Mouse (Mus musculus): ENCODE data around the gene Vps37b.

Gene Vps37b

GRCm38 (mm10) chr5:124045453-124046010 lies 13.5 kb upstream of the Vps37b start:
- no peak for DNase-seq

GRCm38 (mm10) chr5:124043999-124044398 lies 11.9 kb upstream of the Vps37b start:
- DNase-seq, result no peak

- no peak for DNase-seq
These were observed 11.3 kb upstream of the Vps37b start for GRCm38 (mm10) chr5:124043212-124043978.

GRCm38 (mm10) chr5:124041097-124041496 lies 9.0 kb upstream of the Vps37b start:
- no peak for DNase-seq

GRCm38 (mm10) chr5:124039602-124040001 lies 7.5 kb upstream of the Vps37b start:
- DNase-seq, result no peak

- DNase-seq, result no peak
These were observed 4.8 kb upstream of the Vps37b start for GRCm38 (mm10) chr5:124036836-124037235.

- DNase-seq, result no peak
These were observed 4.3 kb upstream of the Vps37b start for GRCm38 (mm10) chr5:124036341-124036740.

GRCm38 (mm10) chr5:124035806-124036205 lies 3.7 kb upstream of the Vps37b start:
- no peak for DNase-seq

GRCm38 (mm10) chr5:124035406-124035805 lies 3.3 kb upstream of the Vps37b start:
- DNase-seq, result no peak

- no peak for DNase-seq
These were observed 2.4 kb upstream of the Vps37b start for GRCm38 (mm10) chr5:124034471-124034870.

- DNase-seq, result peak; percentile 32
These were observed 758 bp downstream of the Vps37b start for GRCm38 (mm10) chr5:124031068-124031955.

GRCm38 (mm10) chr5:124030386-124031067 lies 1.5 kb downstream of the Vps37b start:
- peak; percentile 55 for DNase-seq

GRCm38 (mm10) chr5:124029220-124030035 lies 2.6 kb downstream of the Vps37b start:
- peak; percentile 56 for DNase-seq

- DNase-seq, result no peak
These were observed 3.4 kb downstream of the Vps37b start for GRCm38 (mm10) chr5:124028680-124029079.

GRCm38 (mm10) chr5:124027702-124028470 lies 4.2 kb downstream of the Vps37b start:
- peak; percentile 22 for DNase-seq

- no peak for DNase-seq
These were observed 5.5 kb downstream of the Vps37b start for GRCm38 (mm10) chr5:124026568-124026967.

GRCm38 (mm10) chr5:124025587-124026441 lies 6.3 kb downstream of the Vps37b start:
- DNase-seq, result peak; percentile 52

- peak; percentile 22 for DNase-seq
These were observed 6.9 kb downstream of the Vps37b start for GRCm38 (mm10) chr5:124025146-124025545.

GRCm38 (mm10) chr5:124024677-124025076 lies 7.4 kb downstream of the Vps37b start:
- peak; percentile 87 for DNase-seq

- no peak for DNase-seq
These were observed 9.7 kb downstream of the Vps37b start for GRCm38 (mm10) chr5:124022365-124022764.

Data from cerebellum, adult 11-12 months (tissue).